Mouse (Mus musculus) left cerebral cortex, adult 18-20 months (tissue): ENCODE results near the gene Trp53i11. TPM values are rescaled to one million over a fixed set of nuclear protein-coding genes. Genes with fewer than 3 reads are reported as not detected.

Experiments used
- DNase-seq, 2 experiments: peaks; one replicate each; pipeline ENCODE4 v3.0.0; 2021 to 2022; ENCODE audit warnings: low spot score in 2 of 2, mixed read lengths in 1 of 2
- total RNA-seq, 2 experiments: library from RNA; stranded (reverse); gene quantifications; 2 replicates each; pipeline ENCODE4 v1.2.3; 2021

Gene Trp53i11
- total RNA-seq, 2 experiments from 2014 or later = 112 to 128 TPM

DNA sequence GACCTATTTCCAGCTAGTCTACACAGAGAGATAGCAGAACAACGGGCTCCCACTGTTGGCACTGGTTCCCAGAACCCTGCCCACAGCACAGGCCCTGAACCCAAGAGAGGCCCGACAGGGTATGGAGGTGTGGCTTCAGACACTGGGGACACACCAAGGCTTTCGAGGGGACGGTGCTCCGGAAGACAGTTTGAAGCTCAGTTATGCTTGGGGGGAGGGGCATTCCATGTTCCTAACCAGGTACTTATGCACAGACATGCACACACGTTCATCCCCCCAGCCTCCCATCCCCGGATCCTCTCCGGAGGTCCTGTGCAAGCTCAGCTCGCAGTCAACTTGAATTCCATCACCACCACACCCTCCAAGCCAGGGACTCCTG is 4.8 kb downstream of the Trp53i11 start:
- DNase-seq = no peak

DNA sequence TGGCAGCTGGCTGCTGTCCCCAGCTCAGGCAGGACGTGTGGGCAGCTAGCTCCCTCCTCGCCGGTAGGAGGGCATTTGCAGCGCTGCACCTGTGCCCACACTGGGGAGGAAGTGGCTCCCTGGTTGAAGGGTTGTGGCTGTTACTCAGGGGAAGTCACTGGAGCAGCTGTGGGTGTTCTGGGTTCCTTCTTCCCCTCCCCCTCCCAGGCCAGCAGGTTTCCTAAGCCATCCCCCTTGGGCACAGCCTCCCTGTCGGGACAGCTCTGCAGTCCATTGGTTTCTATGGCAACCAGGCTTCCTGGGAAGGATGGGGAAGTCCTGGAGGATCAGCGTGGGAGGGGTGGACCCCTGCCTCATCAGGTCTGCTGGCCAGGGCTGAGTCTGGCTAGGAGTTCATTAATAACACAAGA is 5.3 kb downstream of the Trp53i11 start:
- DNase-seq = no peak

DNA sequence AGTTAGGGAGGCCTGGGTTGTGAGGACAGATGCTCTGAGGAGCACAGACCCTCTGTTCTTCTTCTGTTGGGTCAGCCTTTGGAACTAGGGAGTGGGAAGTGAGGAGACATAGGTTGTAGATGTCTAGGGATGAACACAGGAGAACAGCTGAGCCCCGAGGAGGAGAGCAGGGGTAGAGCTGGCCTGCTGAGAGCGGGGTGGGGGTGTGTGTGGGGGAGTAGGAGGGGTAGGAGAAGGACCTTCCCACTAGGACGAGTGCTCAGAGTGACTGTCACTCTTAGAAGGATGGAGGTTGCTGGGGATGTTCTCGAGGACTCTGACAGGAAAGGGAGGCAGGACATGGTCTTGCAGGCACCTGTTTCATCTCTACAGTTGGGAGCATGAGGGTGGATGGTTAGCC is 6.5 kb downstream of the Trp53i11 start:
- no peak for DNase-seq

DNA sequence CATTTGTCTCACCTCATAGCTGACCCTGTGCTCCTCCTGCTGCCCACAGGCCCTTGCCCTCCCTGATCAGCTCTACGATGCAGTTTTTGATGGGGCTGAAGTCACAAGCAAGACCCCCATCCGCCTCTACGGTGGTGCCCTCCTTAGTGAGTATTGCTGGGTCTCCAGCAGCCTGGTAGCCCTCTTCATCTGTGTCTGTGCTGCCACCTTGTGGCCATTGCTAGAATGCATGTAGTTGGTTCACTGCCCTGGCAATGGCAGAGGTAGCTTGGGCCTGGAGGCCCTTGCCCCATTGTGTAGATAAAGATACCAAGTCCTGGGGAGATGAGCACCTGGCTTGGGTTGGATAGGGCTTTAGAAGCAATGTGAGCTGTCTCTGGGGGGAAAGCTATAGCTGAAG is 11.5 kb downstream of the Trp53i11 start:
- peak; percentile 92 to 99 for DNase-seq

DNA sequence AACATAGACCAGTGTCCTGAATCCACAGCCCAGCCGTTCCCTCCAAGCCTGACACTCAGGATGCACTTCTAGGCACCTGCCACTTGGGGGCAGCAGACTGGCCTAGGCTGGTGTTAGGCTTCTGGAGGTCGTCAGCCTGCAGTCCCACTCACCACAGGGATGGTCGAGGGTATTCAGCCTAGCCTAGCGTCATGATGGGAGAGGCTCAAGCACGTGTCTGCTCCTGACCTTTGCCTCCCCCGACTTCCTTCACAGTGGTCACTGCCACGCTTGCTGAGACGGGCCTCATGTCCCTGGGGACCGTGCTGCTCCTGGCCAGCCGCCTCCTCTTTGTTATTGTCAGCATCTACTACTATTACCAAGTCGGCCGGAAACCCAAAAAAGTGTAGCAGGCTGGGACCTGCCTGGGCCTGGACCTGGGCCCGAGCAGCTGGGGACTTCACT is 12.2 kb downstream of the Trp53i11 start:
- peak; percentile 33 to 57 for DNase-seq

DNA sequence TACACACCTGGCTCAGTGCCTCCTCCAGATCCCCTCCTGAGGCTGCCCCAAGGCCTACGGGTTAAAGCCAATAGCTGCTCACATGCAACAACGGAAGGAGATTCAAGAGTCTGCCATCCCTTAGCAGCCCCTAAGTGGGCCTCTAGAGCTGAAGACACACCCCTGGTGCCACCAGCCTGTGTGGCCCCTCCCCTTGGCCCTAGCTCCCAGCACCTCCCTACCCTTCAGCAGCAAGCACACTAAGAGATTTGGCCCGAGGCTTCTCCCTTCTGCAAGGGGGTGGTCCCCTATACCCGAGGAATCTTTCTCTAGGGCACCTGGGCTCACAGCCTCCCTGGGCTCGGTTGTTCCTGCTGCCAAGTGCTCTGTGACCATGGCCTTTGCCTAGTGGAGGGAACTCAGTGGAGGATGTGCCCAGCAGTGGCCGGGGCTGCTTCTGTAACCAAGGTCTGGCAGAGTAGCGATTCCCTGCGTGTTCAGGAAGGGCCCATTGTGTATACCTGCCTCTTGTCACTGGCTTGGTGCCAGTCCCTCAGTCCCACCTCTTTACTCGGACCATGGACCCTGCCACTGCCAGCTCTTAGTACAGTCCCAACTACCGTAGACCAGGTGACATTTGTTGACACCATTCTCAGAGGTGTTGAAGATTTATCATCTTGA is 13.5 kb downstream of the Trp53i11 start:
- DNase-seq = no peak

DNA sequence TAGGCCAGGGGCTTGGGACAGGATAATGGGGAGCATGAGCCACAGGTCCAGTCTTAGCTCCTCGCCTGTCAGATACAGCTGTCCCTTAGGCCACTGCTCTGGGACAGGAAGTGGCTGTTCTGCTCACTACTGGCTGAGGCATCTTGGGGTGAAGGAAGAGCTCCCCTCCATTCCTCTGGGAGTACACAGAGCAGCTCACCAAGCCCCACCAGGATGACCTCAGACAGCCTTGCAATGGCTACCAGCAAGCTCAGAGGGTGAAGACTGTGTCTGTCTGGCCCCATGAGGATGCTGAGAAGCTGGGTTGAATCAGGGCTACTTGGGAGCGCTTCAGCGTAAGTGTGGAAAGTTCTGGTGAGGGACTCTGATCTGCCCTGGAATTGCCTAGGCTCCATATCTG is 14.6 kb downstream of the Trp53i11 start:
- DNase-seq = no peak

DNA sequence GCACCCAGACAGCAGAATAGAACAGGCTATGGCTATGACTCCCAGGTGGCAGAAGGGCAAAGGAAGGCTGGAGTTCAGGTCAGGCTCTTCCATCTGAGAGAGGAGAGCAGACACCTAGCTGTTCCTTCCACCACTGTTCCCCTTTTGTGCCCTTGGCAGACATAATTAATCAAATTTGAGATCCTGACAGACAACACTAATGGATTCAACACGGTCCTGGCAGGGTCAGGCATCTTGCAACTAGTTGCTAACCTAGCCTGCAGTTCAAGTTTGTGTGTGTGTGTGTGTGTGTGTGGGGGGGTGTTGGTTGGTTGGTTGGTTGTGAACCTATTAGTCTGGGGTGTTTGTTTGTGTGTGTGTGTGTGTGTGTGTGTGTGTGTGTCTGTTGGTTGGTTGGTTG is 15.4 kb downstream of the Trp53i11 start:
- DNase-seq = no peak

DNA sequence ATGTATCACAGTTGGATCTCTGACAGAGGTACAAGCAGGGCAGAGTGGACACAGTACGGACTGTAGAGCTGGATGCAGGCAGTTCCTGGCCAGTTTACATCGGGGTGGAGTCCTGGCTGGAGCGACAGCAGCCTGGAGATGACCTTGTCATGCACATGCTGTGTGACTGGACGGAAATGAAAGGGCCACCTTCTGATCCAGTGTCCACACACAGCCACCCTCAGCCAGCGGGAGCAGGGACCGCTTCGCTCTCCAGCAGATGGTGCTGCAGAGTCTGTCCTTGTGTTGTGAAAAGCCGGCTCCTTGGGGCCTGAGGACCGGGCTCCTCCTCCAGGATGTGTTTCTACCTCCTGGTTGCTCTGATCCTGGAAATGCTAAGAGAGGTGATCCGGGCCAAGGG is 16.3 kb downstream of the Trp53i11 start:
- DNase-seq = peak; percentile 66 to 74

DNA sequence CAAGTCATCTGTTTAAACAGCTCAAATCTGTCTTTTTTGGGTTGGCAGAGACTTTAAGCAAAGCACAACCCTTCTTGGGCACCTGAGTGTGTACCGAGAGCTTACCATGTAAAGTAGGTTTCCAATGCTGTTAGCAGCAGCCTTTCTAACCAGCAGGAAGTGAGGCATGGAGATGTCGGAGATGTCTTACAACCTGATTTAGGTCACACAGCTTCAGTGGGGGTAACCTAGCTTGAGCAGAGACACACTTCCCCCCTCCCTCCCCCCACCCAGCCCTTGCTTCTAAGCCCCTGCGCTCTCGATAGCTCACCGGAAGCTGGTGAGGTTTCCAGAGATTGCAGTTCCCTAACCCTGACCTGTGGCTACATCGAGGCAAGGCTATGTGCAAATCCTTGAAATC is 17.2 kb downstream of the Trp53i11 start:
- DNase-seq = no peak

DNA sequence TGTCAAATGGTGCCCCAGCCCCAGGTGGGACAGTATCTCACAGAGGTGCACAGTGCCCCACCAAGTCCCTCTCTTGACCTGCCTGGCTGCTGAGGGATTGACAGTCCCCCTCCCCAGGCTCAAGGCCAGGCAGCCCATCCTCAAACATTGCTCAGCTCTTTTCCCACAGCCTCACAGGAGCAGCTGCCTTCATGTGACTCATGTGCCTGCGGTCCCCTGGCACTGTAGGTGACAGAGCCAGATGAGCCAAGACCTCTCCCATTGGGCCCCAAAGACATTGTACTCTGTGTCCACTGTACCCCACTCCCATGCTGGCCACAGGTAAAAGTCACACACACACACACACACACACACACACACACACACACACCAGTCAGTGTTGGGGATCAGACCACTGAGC is 18.8 kb downstream of the Trp53i11 start:
- DNase-seq = no peak

DNA sequence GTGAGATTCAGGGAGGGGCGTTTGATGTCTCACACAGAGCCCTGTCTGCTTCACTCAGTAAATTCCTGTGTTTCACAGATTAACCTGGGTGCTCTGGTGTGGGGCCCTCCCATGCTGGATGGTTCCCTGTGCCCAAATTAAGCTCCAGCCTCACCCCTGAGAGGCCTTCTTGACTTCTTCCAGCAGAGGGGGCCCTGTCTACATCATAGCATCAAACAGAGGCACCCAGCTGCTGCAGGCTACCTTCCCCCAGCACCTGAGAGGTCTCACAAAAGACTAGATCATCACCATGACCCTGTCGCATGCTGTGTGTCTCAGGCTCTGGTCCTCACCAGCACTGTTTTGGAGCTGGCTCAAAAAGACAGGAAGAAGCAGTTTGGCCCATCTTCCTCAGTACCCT is 25.0 kb downstream of the Trp53i11 start:
- DNase-seq = no peak

DNA sequence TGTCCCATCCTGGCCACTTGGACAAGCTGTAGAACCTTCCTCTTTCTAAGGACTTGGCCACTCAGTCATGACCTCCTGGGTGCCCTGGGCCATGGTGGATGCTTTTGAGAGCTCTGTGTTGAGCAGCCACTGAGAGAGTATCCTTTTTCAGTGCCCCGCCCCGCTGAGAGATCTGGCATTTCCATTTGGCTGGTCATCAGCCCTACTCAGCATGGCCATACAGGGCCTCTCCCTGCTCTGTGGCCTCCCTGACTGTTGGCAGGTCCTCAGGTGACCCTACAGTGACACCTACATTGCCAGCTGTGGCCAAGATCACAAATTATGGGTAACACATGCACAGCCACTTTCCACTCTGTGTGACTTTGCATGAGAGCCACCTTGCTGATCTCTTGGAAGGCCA is 25.5 kb downstream of the Trp53i11 start:
- DNase-seq = no peak

DNA sequence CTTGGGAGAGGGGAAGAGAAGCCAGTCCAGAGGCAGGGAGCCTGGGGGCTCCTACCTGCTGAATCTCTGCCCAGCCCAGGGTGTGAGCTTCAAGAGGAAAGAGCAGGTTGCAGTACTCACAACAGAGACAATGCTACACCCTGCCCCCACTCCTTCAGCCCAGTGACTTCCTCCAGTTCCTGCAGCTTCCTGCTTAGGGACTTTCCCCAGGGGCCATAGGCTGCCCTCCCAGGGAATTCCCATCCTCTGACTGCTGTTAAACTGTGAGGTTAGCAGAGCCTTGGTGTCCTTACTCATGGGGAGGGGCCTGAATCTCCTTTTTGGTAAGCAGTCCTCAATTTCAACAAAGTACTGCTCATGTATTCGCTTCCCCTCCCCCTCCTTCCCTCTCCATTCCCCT is 26.8 kb downstream of the Trp53i11 start:
- DNase-seq = no peak

DNA sequence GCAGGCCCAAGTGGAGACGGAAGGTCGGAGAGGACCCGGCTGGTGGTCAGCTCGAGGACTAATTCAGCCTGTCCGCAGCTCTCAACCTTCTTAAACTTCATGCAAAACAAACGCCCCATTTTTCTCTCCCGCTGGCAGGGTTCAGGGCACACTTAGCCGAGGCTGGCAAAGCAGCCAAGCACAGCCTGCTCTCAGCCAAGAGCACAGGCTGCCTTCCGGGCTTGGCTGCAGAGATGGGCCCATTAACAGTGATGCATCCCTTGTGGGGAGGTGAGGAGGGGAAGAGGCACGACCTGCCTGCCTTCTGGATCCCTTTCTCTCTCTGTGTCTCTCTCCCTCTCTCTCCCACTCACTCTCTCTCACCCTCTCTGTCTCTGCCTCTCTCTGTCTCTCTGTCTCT is 28.4 kb downstream of the Trp53i11 start:
- no peak for DNase-seq

DNA sequence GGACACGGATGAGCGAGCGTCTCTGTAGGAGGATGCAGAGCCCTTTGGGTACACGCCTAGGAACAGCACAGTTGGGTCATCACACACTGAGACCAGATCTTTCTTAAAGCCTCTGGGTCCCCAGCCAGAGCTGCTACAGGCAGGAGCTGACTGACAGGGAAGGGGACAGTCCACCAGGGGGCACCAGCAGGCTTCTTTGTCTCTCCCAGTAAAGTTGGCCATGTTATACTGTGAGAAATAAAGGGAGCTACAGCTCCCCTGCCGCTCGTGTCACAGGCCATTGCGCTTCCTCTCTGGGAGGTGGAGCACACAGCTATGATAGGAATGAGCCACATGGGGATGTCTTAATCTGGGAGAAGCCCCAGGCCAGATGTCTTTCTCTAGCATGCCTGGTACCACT is 29.7 kb downstream of the Trp53i11 start:
- DNase-seq = peak; percentile 84 to 94

DNA sequence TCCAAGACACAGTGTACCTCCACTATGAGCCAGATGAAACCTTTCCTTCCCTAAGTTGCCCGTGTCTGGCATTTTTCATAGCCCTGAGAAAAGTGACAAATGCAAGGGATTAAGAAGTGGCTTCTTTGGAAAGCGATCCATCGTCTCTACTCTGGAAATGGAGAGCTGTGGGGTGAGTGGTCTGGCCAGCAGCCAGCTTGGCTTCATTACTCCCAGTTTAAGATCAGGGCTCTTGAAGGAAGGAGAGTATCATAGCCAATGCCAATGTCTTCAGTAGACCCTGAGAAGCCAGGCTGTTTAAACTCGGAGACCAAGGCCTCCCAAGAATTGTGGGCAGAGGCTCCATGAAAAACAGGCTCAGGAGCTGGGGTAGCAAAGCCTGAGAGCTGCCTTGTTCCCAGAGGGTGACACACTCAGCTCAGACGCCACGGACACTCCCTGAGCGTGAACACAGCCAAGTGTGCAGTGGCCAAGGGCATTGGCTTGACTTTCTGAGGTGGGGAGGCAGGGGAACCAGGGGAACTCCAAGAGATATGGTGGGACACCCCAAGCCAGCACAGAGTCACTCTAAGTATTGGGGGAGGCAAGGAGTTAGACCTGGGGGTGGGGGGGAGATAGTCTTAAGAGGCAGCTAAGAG is 31.1 kb downstream of the Trp53i11 start:
- no peak for DNase-seq

DNA sequence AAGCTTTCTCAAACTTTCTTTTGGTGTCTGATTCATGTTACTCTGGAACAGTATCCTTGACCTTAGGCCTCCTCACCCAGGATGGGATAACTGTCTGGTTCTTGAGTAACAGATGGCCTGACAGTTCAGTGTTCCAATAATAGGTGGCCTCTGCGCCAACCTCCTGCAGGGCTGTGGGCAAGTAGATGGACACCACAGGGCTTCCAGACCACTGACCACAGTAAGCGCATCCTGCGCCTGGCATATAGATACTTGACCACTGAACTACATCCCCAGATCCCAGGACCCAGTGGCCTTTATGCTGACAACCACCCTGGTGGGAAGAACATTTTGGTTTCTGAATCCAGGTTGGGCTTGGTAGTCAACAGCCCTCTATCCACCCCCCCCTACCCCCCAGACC is 32.2 kb downstream of the Trp53i11 start:
- DNase-seq = no peak

DNA sequence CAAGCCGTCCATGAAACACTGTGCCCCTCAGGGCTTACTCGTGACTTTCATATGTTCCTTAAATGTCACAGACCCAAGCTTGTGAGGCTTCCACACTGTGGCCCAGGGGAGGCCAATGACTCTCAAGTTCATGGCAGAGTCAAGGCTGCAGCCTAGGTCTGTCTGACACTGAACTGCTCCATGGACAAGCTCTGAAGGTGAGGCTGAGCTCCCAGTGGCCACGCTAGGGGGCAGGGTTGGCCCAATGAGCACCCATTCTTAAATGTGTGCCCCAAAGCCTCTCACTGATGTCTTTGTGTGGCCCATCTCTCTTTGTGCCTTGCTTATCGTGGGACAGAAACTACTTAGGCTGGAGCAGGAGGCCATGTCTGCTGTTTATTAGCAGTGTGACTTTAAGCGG is 33.1 kb downstream of the Trp53i11 start:
- no peak for DNase-seq

DNA sequence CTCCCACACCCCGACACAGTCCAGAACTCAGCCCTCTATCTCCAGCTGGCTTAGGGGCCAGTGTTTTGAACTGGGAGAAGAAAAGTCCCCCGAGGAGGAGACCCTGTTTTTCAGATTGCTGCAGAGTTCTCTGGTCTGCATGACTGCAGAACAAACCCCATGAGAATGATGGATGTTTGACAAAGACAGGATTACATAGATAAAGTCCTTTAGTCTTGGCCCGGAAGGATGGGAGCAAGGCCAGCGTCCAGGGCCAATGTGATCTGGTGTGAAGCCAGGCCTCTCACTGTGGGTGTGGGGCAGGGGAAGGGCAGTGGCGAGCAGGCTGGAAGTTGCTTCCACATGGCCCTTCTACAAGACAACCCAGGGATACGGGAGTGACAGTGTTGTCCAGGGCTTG is 36.1 kb downstream of the Trp53i11 start:
- no peak for DNase-seq

DNA sequence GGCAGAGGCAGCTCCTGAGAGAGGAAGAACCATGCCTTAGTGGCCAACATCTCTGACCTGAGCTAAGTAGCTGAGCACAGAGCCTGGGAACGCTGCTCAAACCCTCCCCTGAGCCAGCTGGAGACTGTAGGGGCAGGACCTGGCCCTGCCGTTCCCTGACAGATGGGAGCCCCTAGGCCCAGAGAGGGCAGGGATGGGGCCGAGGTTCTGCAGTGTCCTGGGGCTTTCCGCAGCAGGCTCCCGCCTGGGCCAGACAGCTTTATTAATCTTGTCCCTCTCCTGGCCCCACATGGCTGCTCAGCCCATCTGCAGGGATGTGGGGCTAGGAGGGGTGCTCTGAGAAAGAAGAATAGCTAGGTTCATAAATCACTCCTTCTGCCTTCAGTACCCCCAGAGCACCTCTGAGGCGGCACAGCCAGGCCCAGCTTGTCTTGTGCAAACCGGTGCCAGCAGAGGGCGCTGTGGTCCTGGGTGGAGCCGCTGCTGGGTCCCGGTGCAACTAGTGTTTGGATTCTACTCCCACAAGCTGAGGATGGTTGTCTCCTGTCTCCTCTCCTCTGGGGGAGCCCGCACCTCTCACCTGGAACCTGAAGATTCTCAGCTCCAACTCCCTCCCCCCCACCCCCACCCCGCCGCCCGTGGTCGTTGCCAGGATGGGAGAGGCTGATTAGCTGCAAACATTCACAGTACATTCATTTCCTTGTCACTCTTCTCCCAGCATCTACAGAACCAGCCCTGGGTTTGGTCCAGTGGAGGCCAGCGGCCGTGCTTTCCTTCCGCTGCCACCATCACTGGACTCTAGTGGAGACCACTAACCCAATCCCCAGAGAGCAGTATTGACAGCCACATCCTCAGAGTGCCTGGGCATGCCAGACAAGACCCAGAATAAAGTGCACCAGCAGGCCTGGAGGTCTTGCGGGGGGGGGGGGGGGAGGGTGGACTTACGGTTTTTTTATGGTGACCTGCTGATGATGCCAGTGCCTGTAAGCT is 39.6 kb downstream of the Trp53i11 start:
- DNase-seq = peak; percentile 69 to 80
